Mouse (Mus musculus): ENCODE results near the gene Adra1d. TPM values are rescaled to one million over a fixed set of nuclear protein-coding genes. Genes with fewer than 3 reads are reported as not detected.

Adra1d gene
- total and polyA plus RNA-seq, 2 experiments from 2014 or later, result 0.52 to 6.7 TPM

GRCm38 (mm10) chr2:131529898-131530622, 32.0 kb downstream of the Adra1d start:
- H3K4me1 ChIP-seq (ENCODE audit: control insufficient read depth, insufficient read depth), result no peaks in the 10 kb centered on the region
- ATAC-seq (ENCODE audit: insufficient read depth, low read depth) (peak; percentile 58), DNase-seq (ENCODE audit: low spot score) (peak; percentile 60)
- no peaks in the 10 kb centered on the region for H3K9me3 ChIP-seq (replicated peaks; ENCODE audit: control insufficient read depth, low read length)
- peaks cover 14% of the 10 kb centered on the region; the same call in 1 of the 2 replicates for H3K36me3 ChIP-seq (replicated peaks; ENCODE audit: control insufficient read depth, insufficient read depth, low read length)
- TF ChIP-seq EP300 (IDR thresholded peaks at IDR 0.05; ENCODE audit: low read depth) (no peak), CTCF (IDR thresholded peaks at IDR 0.05; ENCODE audit: low read depth) (peak; percentile 90)
- H3K27me3 ChIP-seq (ENCODE audit: control insufficient read depth, insufficient read depth, low read length), result no peaks in the 10 kb centered on the region
- 36% methylated on average over 11 of the region's 11 CpGs for WGBS
- H3K27ac ChIP-seq (ENCODE audit: low read depth), result no peak overlapping the region
- no peak overlapping the region for H3K9ac ChIP-seq (replicated peaks; ENCODE audit: low read depth, low read length)
- no peak overlapping the region for H3K4me3 ChIP-seq (ENCODE audit: low read depth, low read length)
- no peak overlapping the region for H3K4me2 ChIP-seq (ENCODE audit: low read depth, low read length)

GRCm38 (mm10) chr2:131527061-131527460, 35.0 kb downstream of the Adra1d start:
- no peak overlapping the region for H3K4me2 ChIP-seq (ENCODE audit: low read depth, low read length)
- H3K9me3 ChIP-seq (replicated peaks; ENCODE audit: control insufficient read depth, low read length), result no peaks in the 10 kb centered on the region
- WGBS, result 53% methylated on average over 3 of the region's 3 CpGs
- H3K27me3 ChIP-seq (ENCODE audit: control insufficient read depth, insufficient read depth, low read length), result no peaks in the 10 kb centered on the region
- no peak for DNase-seq (ENCODE audit: low spot score)
- no peak overlapping the region for H3K9ac ChIP-seq (replicated peaks; ENCODE audit: low read depth, low read length)
- TF ChIP-seq CTCF (IDR thresholded peaks at IDR 0.05; ENCODE audit: low read depth), result peak; percentile 58
- no peak for TF ChIP-seq EP300 (IDR thresholded peaks at IDR 0.05; ENCODE audit: low read depth)
- no peak for ATAC-seq (ENCODE audit: insufficient read depth, low read depth)
- H3K4me3 ChIP-seq (ENCODE audit: low read depth, low read length), result no peak overlapping the region
- no peak overlapping the region for H3K27ac ChIP-seq (ENCODE audit: low read depth)
- H3K36me3 ChIP-seq (replicated peaks; ENCODE audit: control insufficient read depth, insufficient read depth, low read length), result peaks cover 35% of the 10 kb centered on the region
- no peaks in the 10 kb centered on the region for H3K4me1 ChIP-seq (ENCODE audit: control insufficient read depth, insufficient read depth)

- H3K9ac ChIP-seq (replicated peaks; ENCODE audit: low read depth, low read length), result no peak overlapping the region
- ATAC-seq (ENCODE audit: insufficient read depth, low read depth) (no peak), DNase-seq (ENCODE audit: low spot score) (no peak)
- TF ChIP-seq CTCF (IDR thresholded peaks at IDR 0.05; ENCODE audit: low read depth) (no peak), EP300 (IDR thresholded peaks at IDR 0.05; ENCODE audit: low read depth) (no peak)
- H3K36me3 ChIP-seq (replicated peaks; ENCODE audit: control insufficient read depth, insufficient read depth, low read length), result peaks cover 51% of the 10 kb centered on the region
- H3K27me3 ChIP-seq (ENCODE audit: control insufficient read depth, insufficient read depth, low read length), result no peaks in the 10 kb centered on the region
- H3K27ac ChIP-seq (ENCODE audit: low read depth), result no peak overlapping the region
- H3K9me3 ChIP-seq (replicated peaks; ENCODE audit: control insufficient read depth, low read length), result no peaks in the 10 kb centered on the region
- H3K4me1 ChIP-seq (ENCODE audit: control insufficient read depth, insufficient read depth), result no peaks in the 10 kb centered on the region
- no peak overlapping the region for H3K4me2 ChIP-seq (ENCODE audit: low read depth, low read length)
- 96% methylated on average over 19 of the region's 19 CpGs for WGBS
- no peak overlapping the region for H3K4me3 ChIP-seq (ENCODE audit: low read depth, low read length)
These were observed 41.3 kb downstream of the Adra1d start for GRCm38 (mm10) chr2:131520743-131521142.

- H3K27ac ChIP-seq (ENCODE audit: low read depth), result no peak overlapping the region
- no peak for DNase-seq (ENCODE audit: low spot score)
- no peak for ATAC-seq (ENCODE audit: insufficient read depth, low read depth)
These were observed 43.3 kb downstream of the Adra1d start for GRCm38 (mm10) chr2:131518790-131519189.

GRCm38 (mm10) chr2:131517550-131517949, 44.5 kb downstream of the Adra1d start:
- DNase-seq (ENCODE audit: low spot score) (no peak), ATAC-seq (ENCODE audit: insufficient read depth, low read depth) (no peak)
- 86% methylated on average over 4 of the region's 4 CpGs for WGBS

More at GRCm38 (mm10) chr2:131518790-131519189, 43.3 kb downstream of the Adra1d start:
- no peak overlapping the region for H3K4me2 ChIP-seq (ENCODE audit: low read depth, low read length)
- no peak overlapping the region for H3K9ac ChIP-seq (replicated peaks; ENCODE audit: low read depth, low read length)
- H3K4me1 ChIP-seq (ENCODE audit: control insufficient read depth, insufficient read depth), result peaks cover 12% of the 10 kb centered on the region
- no peaks in the 10 kb centered on the region for H3K27me3 ChIP-seq (ENCODE audit: control insufficient read depth, insufficient read depth, low read length)
- 13% methylated on average over 3 of the region's 3 CpGs for WGBS
- no peaks in the 10 kb centered on the region for H3K9me3 ChIP-seq (replicated peaks; ENCODE audit: control insufficient read depth, low read length)
- H3K36me3 ChIP-seq (replicated peaks; ENCODE audit: control insufficient read depth, insufficient read depth, low read length), result peaks cover 35% of the 10 kb centered on the region
- H3K4me3 ChIP-seq (ENCODE audit: low read depth, low read length), result no peak overlapping the region
- no peak for TF ChIP-seq EP300 (IDR thresholded peaks at IDR 0.05; ENCODE audit: low read depth)
- no peak for TF ChIP-seq CTCF (IDR thresholded peaks at IDR 0.05; ENCODE audit: low read depth)

More at GRCm38 (mm10) chr2:131517550-131517949, 44.5 kb downstream of the Adra1d start:
- Histone ChIP-seq H3K27me3 (ENCODE audit: control insufficient read depth, insufficient read depth, low read length) (no peaks in the 10 kb centered on the region), H3K9me3 (replicated peaks; ENCODE audit: control insufficient read depth, low read length) (no peaks in the 10 kb centered on the region), H3K27ac (ENCODE audit: low read depth) (no peak overlapping the region), H3K36me3 (replicated peaks; ENCODE audit: control insufficient read depth, insufficient read depth, low read length) (peaks cover 28% of the 10 kb centered on the region), H3K4me3 (ENCODE audit: low read depth, low read length) (no peak overlapping the region), H3K4me1 (ENCODE audit: control insufficient read depth, insufficient read depth) (peaks cover 18% of the 10 kb centered on the region), H3K9ac (replicated peaks; ENCODE audit: low read depth, low read length) (no peak overlapping the region), H3K4me2 (ENCODE audit: low read depth, low read length) (no peak overlapping the region)
- TF ChIP-seq EP300 (IDR thresholded peaks at IDR 0.05; ENCODE audit: low read depth) (no peak), CTCF (IDR thresholded peaks at IDR 0.05; ENCODE audit: low read depth) (no peak)

Measured in heart, postnatal 0 days (tissue).